Mouse (Mus musculus) megakaryocyte, embryonic 14.5 days (primary cell): Measurements from ENCODE around the gene Sh2b1. TPM values are rescaled to one million over a fixed set of nuclear protein-coding genes. Genes with fewer than 3 reads are reported as not detected.
A peak's percentile ranks its signal among the peaks of the same experiment; 100 is the strongest.

Source experiments
- H3K27me3 ChIP-seq: replicated peaks from 2 replicates; pipeline ENCODE3; 2012; ENCODE audit warnings: inconsistent platforms
- H3K36me3 ChIP-seq: replicated peaks from 2 replicates; pipeline ENCODE3; 2012; ENCODE audit warnings: low read length, inconsistent platforms, mixed read lengths
- H3K4me1 ChIP-seq: 2 replicates; pipeline ENCODE4 v1.6.1; 2012; ENCODE audit warnings: inconsistent platforms
- H3K4me3 ChIP-seq: replicated peaks from 2 replicates; pipeline ENCODE3; 2012; ENCODE audit warnings: moderate library complexity, mild to moderate bottlenecking, inconsistent platforms
- H3K9me3 ChIP-seq: 2 replicates; pipeline ENCODE4 v1.6.1; 2012; ENCODE audit warnings: inconsistent platforms
- FLI1 ChIP-seq: IDR thresholded peaks from 2 replicates; pipeline ENCODE4 v1.6.1; 2012; ENCODE audit warnings: low read length, inconsistent platforms, mixed read lengths
- GATA1 ChIP-seq: IDR thresholded peaks from 3 replicates; pipeline ENCODE4 v1.6.1; 2012; ENCODE audit warnings: mixed read lengths, low read length, inconsistent platforms, borderline replicate concordance
- polyA plus RNA-seq: library from polyadenylated mRNA; stranded (reverse); fragments of >175 nt; gene quantifications from 2 replicates; pipeline ENCODE4 v1.2.3, GENCODE M21; 2012; ENCODE audit warnings: low replicate concordance; ENCODE audit not compliant: insufficient read depth

Sh2b1 gene
- polyA plus RNA-seq, 1 experiment: 94.0 TPM

DNA sequence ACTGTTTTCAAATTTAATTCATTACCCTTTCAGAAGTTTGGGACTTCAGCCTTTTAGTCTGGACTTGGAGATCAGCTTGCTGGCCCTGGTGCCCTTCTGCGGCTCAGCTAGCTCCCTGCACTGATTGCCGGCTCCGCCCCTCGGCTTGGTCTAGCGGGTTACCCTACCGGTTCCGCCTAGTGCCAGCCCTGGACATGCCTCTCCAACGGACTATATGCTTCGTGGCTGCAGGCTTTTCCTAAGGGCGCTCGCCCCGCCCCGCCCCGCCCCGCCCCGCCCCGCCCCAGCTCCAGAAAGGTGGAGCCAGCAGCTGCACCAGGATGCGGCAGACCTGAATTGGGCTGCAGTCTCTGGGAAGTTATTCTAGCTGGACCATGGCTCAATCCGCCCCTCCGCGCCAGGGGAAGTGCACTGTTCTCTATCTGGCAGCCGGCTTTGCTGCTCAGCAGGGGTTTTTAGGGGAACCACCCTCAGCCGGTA is 7.2 kb upstream of the Sh2b1 start:
- Histone ChIP-seq H3K4me3 (peak overlapping the region; percentile 88), H3K36me3 (no peaks in the 10 kb centered on the region), H3K4me1 (peaks cover 20% of the 10 kb centered on the region), H3K27me3 (no peaks in the 10 kb centered on the region), H3K9me3 (no peaks in the 10 kb centered on the region)
- TF ChIP-seq GATA1: no peak
- no peak for TF ChIP-seq FLI1

DNA sequence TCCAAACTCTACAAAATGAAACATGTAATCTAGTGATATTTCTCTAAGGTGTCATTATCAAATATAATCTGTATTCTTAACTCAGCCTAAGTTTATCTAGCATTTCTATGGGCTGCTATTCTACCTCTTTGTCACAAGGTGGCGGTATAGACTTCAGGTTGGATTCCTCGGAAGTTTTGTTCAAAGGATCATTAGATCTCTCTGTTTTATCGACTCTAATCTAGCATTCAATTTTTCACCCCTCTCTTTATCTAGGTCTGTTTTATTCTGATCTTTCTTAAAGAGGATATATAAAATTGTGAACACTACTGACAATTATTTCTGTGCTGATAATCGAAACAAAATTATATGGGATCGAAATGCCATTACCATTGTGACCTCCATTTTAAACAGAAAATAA is 6.5 kb upstream of the Sh2b1 start:
- no peaks in the 10 kb centered on the region for H3K36me3 ChIP-seq
- peaks cover 23% of the 10 kb centered on the region for H3K4me1 ChIP-seq
- TF ChIP-seq FLI1 (no peak), GATA1 (no peak)
- H3K9me3 ChIP-seq: no peaks in the 10 kb centered on the region
- H3K4me3 ChIP-seq: peak overlapping the region; percentile 88
- no peaks in the 10 kb centered on the region for H3K27me3 ChIP-seq

DNA sequence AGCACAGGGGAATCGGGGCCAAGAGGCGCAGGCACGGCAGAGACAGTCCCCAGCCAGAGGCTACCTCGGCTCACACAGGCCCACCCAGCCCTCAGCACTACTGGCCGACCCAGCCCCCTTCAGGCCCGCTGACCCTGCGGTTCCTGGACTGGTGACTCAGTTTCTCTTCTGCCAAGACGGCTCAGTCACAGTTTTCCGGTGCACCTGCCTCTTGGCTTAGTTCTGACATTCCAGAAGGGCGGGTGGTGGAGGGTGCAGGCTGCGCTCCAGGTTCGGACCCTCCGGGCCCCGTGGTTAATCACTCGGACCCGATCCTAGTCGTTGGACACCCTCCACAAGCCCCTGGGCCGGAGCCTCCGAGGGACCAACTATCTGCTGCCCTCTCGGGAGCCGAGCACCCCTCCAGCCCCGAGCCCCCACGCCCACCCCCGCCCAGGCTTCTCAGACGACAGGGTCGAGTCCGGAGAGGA is 703 bp downstream of the Sh2b1 start:
- Histone ChIP-seq H3K4me3 (peak overlapping the region; percentile 98), H3K36me3 (peaks cover 41% of the 10 kb centered on the region), H3K4me1 (peaks cover 73% of the 10 kb centered on the region), H3K27me3 (no peaks in the 10 kb centered on the region), H3K9me3 (no peaks in the 10 kb centered on the region)
- TF ChIP-seq FLI1 (no peak), GATA1 (no peak)

DNA sequence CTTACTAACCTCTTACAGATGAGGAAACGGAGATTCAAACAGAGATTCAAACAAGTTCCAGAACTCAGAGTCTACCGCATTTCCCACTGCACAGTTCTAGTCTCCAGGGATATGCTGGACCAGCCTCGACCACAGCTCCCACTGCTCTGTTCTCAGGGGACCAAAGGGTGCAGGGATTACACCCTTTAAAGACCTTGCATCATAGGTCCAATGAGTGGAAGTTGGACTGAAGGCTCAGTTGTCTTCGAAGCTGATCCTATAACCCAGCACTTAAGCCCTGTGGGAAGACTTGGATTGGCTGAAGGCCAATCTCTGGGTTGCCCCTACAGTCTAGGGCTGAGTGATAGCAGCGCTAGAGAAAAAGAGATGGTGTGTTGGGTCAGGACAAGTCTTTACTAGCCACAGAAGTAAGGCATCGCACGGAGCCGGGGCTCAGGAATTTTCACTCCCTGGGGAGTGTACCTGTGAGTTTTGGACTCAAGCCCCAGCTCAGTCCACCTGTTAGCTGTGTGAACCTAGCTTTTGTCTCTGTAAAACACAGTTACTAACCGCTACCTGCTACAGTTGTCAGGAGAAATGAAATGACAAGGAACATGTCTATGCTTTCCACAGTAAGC is 1.6 kb downstream of the Sh2b1 start:
- peak overlapping the region; percentile 98 for H3K4me3 ChIP-seq
- peaks cover 81% of the 10 kb centered on the region for H3K4me1 ChIP-seq
- no peaks in the 10 kb centered on the region for H3K9me3 ChIP-seq
- H3K36me3 ChIP-seq: peaks cover 51% of the 10 kb centered on the region
- H3K27me3 ChIP-seq: no peaks in the 10 kb centered on the region
- no peak for TF ChIP-seq FLI1
- no peak for TF ChIP-seq GATA1

DNA sequence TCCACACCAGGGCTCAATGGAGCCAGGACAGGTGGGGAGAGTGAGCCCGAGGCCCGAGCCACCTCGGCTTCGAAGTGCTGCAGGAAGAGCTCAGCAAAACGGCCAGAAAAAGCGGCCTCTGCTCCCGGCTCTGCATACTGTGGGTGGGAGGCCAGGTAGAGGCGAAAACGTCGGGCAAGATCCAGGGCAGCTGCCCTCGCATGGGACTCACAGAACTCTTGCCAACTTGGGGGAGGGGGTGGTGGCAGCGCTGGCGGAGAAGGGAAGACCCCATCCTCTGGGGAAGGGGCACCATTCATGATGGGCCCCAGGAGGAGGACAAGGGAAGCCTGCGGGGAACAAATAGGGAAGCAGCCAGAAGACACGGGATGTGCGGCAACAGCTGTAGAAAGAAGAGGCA is 2.5 kb downstream of the Sh2b1 start:
- TF ChIP-seq GATA1 (no peak), FLI1 (no peak)
- no peaks in the 10 kb centered on the region for H3K27me3 ChIP-seq
- no peaks in the 10 kb centered on the region for H3K9me3 ChIP-seq
- peaks cover 59% of the 10 kb centered on the region for H3K36me3 ChIP-seq
- H3K4me1 ChIP-seq: peaks cover 83% of the 10 kb centered on the region
- H3K4me3 ChIP-seq: peak overlapping the region; percentile 98

DNA sequence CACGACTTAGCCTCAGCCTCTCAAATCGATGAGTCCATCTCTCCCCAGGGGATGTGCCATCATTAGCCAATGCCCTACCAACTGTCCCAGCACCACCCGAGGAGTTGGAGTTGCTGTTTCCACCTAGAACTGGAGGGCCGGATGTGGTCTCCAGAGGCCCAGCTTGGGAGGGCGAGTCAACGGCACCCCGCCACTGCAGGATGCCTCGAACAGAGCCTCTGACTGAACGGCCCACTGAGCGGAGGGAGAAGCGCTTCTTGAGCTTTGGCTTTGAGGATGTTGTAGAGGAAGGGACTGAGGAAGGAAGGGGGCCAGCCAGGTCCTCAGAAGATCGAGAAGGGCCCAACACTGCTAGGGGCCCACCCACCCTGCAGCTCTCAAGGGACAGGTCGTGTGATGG is 2.9 kb downstream of the Sh2b1 start:
- Histone ChIP-seq H3K36me3 (peaks cover 63% of the 10 kb centered on the region), H3K9me3 (no peaks in the 10 kb centered on the region), H3K4me3 (peak overlapping the region; percentile 98), H3K4me1 (peaks cover 87% of the 10 kb centered on the region), H3K27me3 (no peaks in the 10 kb centered on the region)
- no peak for TF ChIP-seq GATA1
- TF ChIP-seq FLI1: no peak

DNA sequence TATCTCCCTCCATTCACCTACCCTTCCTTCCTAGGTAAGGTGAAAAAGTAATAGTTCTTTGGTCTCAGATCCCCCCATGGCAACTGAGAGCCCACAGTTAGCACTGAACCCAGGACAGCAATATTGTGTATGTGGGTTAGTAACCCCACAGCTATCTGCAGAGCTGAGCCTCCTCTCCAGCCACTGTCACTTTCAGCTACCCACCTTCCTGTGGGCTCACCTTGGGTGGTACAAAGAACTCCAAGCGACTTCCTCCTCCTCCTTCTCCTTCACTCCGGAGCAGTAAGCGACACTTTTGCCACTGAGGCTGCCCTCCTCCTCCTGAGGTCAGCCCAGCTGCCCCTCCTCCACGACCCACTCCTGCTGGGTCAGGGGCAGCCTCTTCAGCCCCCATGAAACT is 3.4 kb downstream of the Sh2b1 start:
- H3K27me3 ChIP-seq: no peaks in the 10 kb centered on the region
- peaks cover 68% of the 10 kb centered on the region for H3K36me3 ChIP-seq
- TF ChIP-seq GATA1: no peak
- no peak for TF ChIP-seq FLI1
- peak overlapping the region; percentile 98 for H3K4me3 ChIP-seq
- H3K4me1 ChIP-seq: peaks cover 91% of the 10 kb centered on the region
- H3K9me3 ChIP-seq: no peaks in the 10 kb centered on the region

DNA sequence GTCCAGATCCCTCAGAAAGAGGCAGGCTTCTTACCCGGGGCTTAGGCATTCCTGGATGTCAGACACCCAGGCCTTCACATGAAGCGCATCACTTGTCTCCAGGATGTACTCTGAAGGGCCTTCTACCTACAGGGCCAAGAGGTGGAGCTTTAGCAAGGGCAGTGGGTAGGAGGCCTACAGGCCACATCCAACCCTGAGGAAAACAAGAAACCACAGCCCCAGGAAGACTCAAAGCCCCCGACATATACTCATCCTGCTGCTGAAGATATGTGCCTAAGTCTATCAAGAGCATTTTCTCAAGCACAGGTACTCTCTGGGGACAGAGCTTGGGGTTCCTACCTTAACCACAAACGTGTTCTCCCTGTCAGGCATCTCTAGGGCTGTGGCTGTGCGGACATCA is 3.9 kb downstream of the Sh2b1 start:
- H3K4me1 ChIP-seq: peaks cover 92% of the 10 kb centered on the region
- H3K27me3 ChIP-seq: no peaks in the 10 kb centered on the region
- TF ChIP-seq FLI1: no peak
- TF ChIP-seq GATA1: no peak
- H3K9me3 ChIP-seq: no peaks in the 10 kb centered on the region
- H3K4me3 ChIP-seq: peak overlapping the region; percentile 98
- peaks cover 73% of the 10 kb centered on the region for H3K36me3 ChIP-seq

DNA sequence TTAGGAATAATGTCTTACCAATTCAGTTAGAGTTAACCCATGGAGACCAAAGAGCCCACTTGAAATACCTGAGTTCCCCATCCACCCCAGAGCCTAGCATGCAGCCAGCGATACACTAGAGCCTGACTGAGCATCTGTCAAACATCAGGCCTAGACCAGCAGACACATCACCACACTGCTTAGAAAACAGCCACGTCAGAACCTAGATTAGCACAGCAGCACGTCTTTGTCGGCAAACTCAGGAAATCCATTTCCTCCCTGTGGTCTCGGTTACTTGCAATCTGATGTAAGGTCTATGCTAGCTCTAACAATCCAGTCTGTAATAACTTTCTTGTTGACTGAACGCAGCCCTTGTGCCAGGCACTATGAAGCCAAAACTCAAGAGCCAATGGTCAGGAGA is 5.1 kb downstream of the Sh2b1 start:
- Histone ChIP-seq H3K9me3 (no peaks in the 10 kb centered on the region), H3K27me3 (no peaks in the 10 kb centered on the region), H3K4me1 (peaks cover 94% of the 10 kb centered on the region), H3K4me3 (peak overlapping the region; percentile 85), H3K36me3 (peaks cover 85% of the 10 kb centered on the region)
- TF ChIP-seq FLI1 (peak; percentile 65; the same call in 1 of the 2 replicates), GATA1 (peak; percentile 69; the same call in 1 of the 3 replicates)

DNA sequence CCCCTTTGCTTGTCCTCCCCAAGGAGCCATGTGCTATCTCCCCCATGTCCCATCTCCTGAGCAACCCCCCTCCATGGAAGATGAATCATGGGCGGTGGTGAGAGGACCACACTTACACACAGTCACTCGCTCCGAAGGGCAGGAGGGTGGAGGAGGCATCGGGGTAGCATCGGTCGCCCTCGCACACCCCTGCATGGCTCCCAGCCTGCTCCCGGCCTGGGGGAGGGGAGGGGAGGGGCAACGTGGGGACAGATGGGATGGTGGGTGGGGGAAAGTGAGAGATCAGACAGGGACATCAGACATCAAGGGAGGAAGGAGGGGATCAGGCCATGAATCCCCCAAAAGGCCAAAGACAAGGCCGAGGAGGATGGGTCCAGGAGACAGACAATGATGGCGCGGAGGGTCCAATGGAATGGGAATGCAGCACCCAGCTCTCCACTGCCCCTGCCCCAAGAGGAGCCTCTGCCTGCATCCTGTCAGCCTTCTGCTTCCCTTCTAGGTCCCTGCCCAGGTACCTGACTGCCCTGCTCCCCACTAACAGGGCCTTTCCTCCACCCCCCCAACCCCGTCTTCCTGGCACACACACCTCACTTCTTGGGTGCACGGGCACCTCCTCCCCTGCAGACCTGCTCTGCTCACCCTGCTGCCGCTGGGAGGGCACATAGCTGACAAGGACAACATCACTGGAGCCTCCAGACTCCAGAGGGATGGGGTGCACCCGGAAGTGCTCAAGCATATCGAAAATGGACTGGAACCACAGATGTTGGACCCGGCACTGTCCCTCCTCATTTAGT is 7.2 kb downstream of the Sh2b1 start:
- peaks cover 100% of the 10 kb centered on the region for H3K4me1 ChIP-seq
- TF ChIP-seq GATA1 (no peak), FLI1 (no peak)
- no peaks in the 10 kb centered on the region for H3K9me3 ChIP-seq
- peak overlapping the region; percentile 75 for H3K4me3 ChIP-seq
- peaks cover 93% of the 10 kb centered on the region for H3K36me3 ChIP-seq
- H3K27me3 ChIP-seq: no peaks in the 10 kb centered on the region
